Mouse (Mus musculus): ENCODE measurements at regions not wholly inside any gene's neighbourhood (a gene's known extent, or its start where the extent isn't known, plus 50 kb on each side); places are given as distances from the start of the nearest gene placed in this dataset.
"Not testable (repeated sequence)": the region's sequence is repeated elsewhere in the genome, so short reads cannot be mapped to it uniquely, and the experiment has no call there.

- H3K4me1 ChIP-seq, result no peaks in the 10 kb centered on the region
- no peaks in the 10 kb centered on the region for H3K9me3 ChIP-seq (replicated peaks)
- WGBS, result 79% methylated on average over 1 of the region's 1 CpGs
- H3K36me3 ChIP-seq, result no peaks in the 10 kb centered on the region
- H3K4me3 ChIP-seq, result no peak overlapping the region
- no peaks in the 10 kb centered on the region for H3K27me3 ChIP-seq (ENCODE audit: low read depth, poor library complexity, severe bottlenecking)
- DNase-seq (ENCODE audit: low spot score), result no peak
- H3K27ac ChIP-seq, result no peak overlapping the region
Observed at GRCm38 (mm10) chr2:51757361-51757760, 130.1 kb downstream of the Tas2r134 start.

GRCm38 (mm10) chr2:51758093-51758492 is 130.8 kb downstream of the Tas2r134 start:
- H3K4me1 ChIP-seq, result no peaks in the 10 kb centered on the region
- H3K9me3 ChIP-seq (replicated peaks), result no peaks in the 10 kb centered on the region
- no peaks in the 10 kb centered on the region for H3K36me3 ChIP-seq
- no peak overlapping the region for H3K4me3 ChIP-seq
- WGBS, result 90% methylated on average over 8 of the region's 8 CpGs
- DNase-seq (ENCODE audit: low spot score), result no peak
- no peaks in the 10 kb centered on the region for H3K27me3 ChIP-seq (ENCODE audit: low read depth, poor library complexity, severe bottlenecking)
- H3K27ac ChIP-seq, result no peak overlapping the region

GRCm38 (mm10) chr2:51762866-51763265 is 135.6 kb downstream of the Tas2r134 start:
- Histone ChIP-seq H3K9me3 (replicated peaks) (no peaks in the 10 kb centered on the region), H3K4me3 (no peak overlapping the region), H3K27ac (no peak overlapping the region), H3K36me3 (no peaks in the 10 kb centered on the region), H3K4me1 (peaks cover 18% of the 10 kb centered on the region), H3K27me3 (ENCODE audit: low read depth, poor library complexity, severe bottlenecking) (no peaks in the 10 kb centered on the region)
- no peak for DNase-seq (ENCODE audit: low spot score)
- 96% methylated on average over 4 of the region's 4 CpGs for WGBS

- H3K36me3 ChIP-seq, result no peaks in the 10 kb centered on the region
- no peaks in the 10 kb centered on the region for H3K27me3 ChIP-seq (ENCODE audit: low read depth, poor library complexity, severe bottlenecking)
- WGBS, result 66% methylated on average over 4 of the region's 4 CpGs
- H3K4me3 ChIP-seq, result no peak overlapping the region
- H3K9me3 ChIP-seq (replicated peaks), result no peaks in the 10 kb centered on the region
- peak; percentile 37 for DNase-seq (ENCODE audit: low spot score)
- H3K4me1 ChIP-seq, result peaks cover 37% of the 10 kb centered on the region
- peak overlapping the region; percentile 25; the same call in 1 of the 2 replicates for H3K27ac ChIP-seq
Observed at GRCm38 (mm10) chr2:51767507-51768135, 140.3 kb downstream of the Tas2r134 start.

GRCm38 (mm10) chr2:51768298-51769271 is 141.3 kb downstream of the Tas2r134 start:
- H3K36me3 ChIP-seq, result no peaks in the 10 kb centered on the region
- no peak overlapping the region for H3K4me3 ChIP-seq
- no peaks in the 10 kb centered on the region for H3K27me3 ChIP-seq (ENCODE audit: low read depth, poor library complexity, severe bottlenecking)
- peak overlapping the region; percentile 54; the same call in 1 of the 2 replicates for H3K27ac ChIP-seq
- DNase-seq (ENCODE audit: low spot score), result peak; percentile 62
- no peaks in the 10 kb centered on the region for H3K9me3 ChIP-seq (replicated peaks)
- 66% methylated on average over 12 of the region's 12 CpGs for WGBS
- peaks cover 37% of the 10 kb centered on the region for H3K4me1 ChIP-seq

GRCm38 (mm10) chr2:51785169-51785568 is 149.8 kb downstream of the Rbm43 start:
- 91% methylated on average over 1 of the region's 1 CpGs for WGBS
- H3K4me1 ChIP-seq, result no peaks in the 10 kb centered on the region
- no peak overlapping the region for H3K27ac ChIP-seq
- no peaks in the 10 kb centered on the region for H3K36me3 ChIP-seq
- DNase-seq (ENCODE audit: low spot score), result no peak
- no peak overlapping the region for H3K4me3 ChIP-seq
- H3K9me3 ChIP-seq (replicated peaks), result no peaks in the 10 kb centered on the region
- no peaks in the 10 kb centered on the region for H3K27me3 ChIP-seq (ENCODE audit: low read depth, poor library complexity, severe bottlenecking)

GRCm38 (mm10) chr2:51788896-51789295 is 146.1 kb downstream of the Rbm43 start:
- Histone ChIP-seq H3K4me1 (no peaks in the 10 kb centered on the region), H3K9me3 (replicated peaks) (no peaks in the 10 kb centered on the region), H3K4me3 (no peak overlapping the region), H3K27ac (no peak overlapping the region), H3K36me3 (no peaks in the 10 kb centered on the region), H3K27me3 (ENCODE audit: low read depth, poor library complexity, severe bottlenecking) (no peaks in the 10 kb centered on the region)
- 87% methylated on average over 3 of the region's 3 CpGs for WGBS
- DNase-seq (ENCODE audit: low spot score), result no peak

GRCm38 (mm10) chr2:51793291-51793690 is 141.7 kb downstream of the Rbm43 start:
- not testable (repeated sequence) for DNase-seq (ENCODE audit: low spot score); H3K4me1 ChIP-seq; H3K4me3 ChIP-seq; H3K36me3 ChIP-seq; H3K9me3 ChIP-seq (replicated peaks); H3K27me3 ChIP-seq (ENCODE audit: low read depth, poor library complexity, severe bottlenecking); H3K27ac ChIP-seq
- 95% methylated on average over 2 of the region's 2 CpGs for WGBS

GRCm38 (mm10) chr2:51799856-51800255 is 135.1 kb downstream of the Rbm43 start:
- Histone ChIP-seq H3K27ac (no peak overlapping the region), H3K4me3 (no peak overlapping the region), H3K27me3 (ENCODE audit: low read depth, poor library complexity, severe bottlenecking) (no peaks in the 10 kb centered on the region), H3K9me3 (replicated peaks) (no peaks in the 10 kb centered on the region), H3K4me1 (no peaks in the 10 kb centered on the region), H3K36me3 (no peaks in the 10 kb centered on the region)
- DNase-seq (ENCODE audit: low spot score), result no peak
- WGBS, result 86% methylated on average over 1 of the region's 1 CpGs

- Histone ChIP-seq H3K27ac (no peak overlapping the region), H3K9me3 (replicated peaks) (no peaks in the 10 kb centered on the region), H3K36me3 (no peaks in the 10 kb centered on the region), H3K4me1 (peaks cover 13% of the 10 kb centered on the region; the same call in 1 of the 2 replicates), H3K4me3 (no peak overlapping the region), H3K27me3 (ENCODE audit: low read depth, poor library complexity, severe bottlenecking) (no peaks in the 10 kb centered on the region)
- DNase-seq (ENCODE audit: low spot score), result no peak
- 62% methylated on average over 2 of the region's 2 CpGs for WGBS
Observed at GRCm38 (mm10) chr2:51822976-51823375, 112.0 kb downstream of the Rbm43 start.

- no peak overlapping the region for H3K4me3 ChIP-seq
- no peaks in the 10 kb centered on the region for H3K36me3 ChIP-seq
- no peaks in the 10 kb centered on the region for H3K9me3 ChIP-seq (replicated peaks)
- no peaks in the 10 kb centered on the region for H3K27me3 ChIP-seq (ENCODE audit: low read depth, poor library complexity, severe bottlenecking)
- peak; percentile 48 for DNase-seq (ENCODE audit: low spot score)
- H3K27ac ChIP-seq, result no peak overlapping the region
- H3K4me1 ChIP-seq, result peaks cover 18% of the 10 kb centered on the region
- 43% methylated on average over 7 of the region's 7 CpGs for WGBS
Observed at GRCm38 (mm10) chr2:51830286-51830944, 104.5 kb downstream of the Rbm43 start.

GRCm38 (mm10) chr2:51830965-51831720 is 103.8 kb downstream of the Rbm43 start:
- no peaks in the 10 kb centered on the region for H3K36me3 ChIP-seq
- peaks cover 18% of the 10 kb centered on the region for H3K4me1 ChIP-seq
- no peak for DNase-seq (ENCODE audit: low spot score)
- 93% methylated on average over 9 of the region's 9 CpGs for WGBS
- H3K27me3 ChIP-seq (ENCODE audit: low read depth, poor library complexity, severe bottlenecking), result no peaks in the 10 kb centered on the region
- H3K27ac ChIP-seq, result no peak overlapping the region
- H3K4me3 ChIP-seq, result no peak overlapping the region
- H3K9me3 ChIP-seq (replicated peaks), result no peaks in the 10 kb centered on the region
